Mouse (Mus musculus): ENCODE data around the gene Slc12a6. TPM values are rescaled to one million over a fixed set of nuclear protein-coding genes. Genes with fewer than 3 reads are reported as not detected.
"Not testable (repeated sequence)": the region's sequence is repeated elsewhere in the genome, so short reads cannot be mapped to it uniquely, and the experiment has no call there.

The Slc12a6 gene
- total RNA-seq, 2 experiments from 2014 or later = 33.1 to 43.7 TPM

GRCm38 (mm10) chr2:112262779-112263295 lies 2.8 kb upstream of the Slc12a6 start:
- DNase-seq = no peak

GRCm38 (mm10) chr2:112264364-112264763 lies 1.3 kb upstream of the Slc12a6 start:
- no peak for DNase-seq

GRCm38 (mm10) chr2:112266242-112266592 lies 592 bp downstream of the Slc12a6 start, which contains the start of gene Gm21985:
Gm21985 (plus strand) TSS chr2:112266314.
- peak; percentile 71 for DNase-seq

- DNase-seq = peak; percentile 18
These were observed 1.2 kb downstream of the Slc12a6 start for GRCm38 (mm10) chr2:112266780-112267179.

- DNase-seq = no peak
These were observed 2.1 kb downstream of the Slc12a6 start for GRCm38 (mm10) chr2:112267547-112268269.

GRCm38 (mm10) chr2:112270011-112270410 lies 4.4 kb downstream of the Slc12a6 start:
- no peak for DNase-seq

GRCm38 (mm10) chr2:112272909-112273308 lies 7.3 kb downstream of the Slc12a6 start:
- no peak for DNase-seq

- no peak for DNase-seq
These were observed 7.8 kb downstream of the Slc12a6 start for GRCm38 (mm10) chr2:112273474-112273873.

- no peak for DNase-seq
These were observed 11.2 kb downstream of the Slc12a6 start for GRCm38 (mm10) chr2:112276870-112277269.

GRCm38 (mm10) chr2:112282846-112283245 lies 17.2 kb downstream of the Slc12a6 start:
- no peak for DNase-seq

GRCm38 (mm10) chr2:112284363-112285030 lies 18.9 kb downstream of the Slc12a6 start:
- peak; percentile 75 for DNase-seq

GRCm38 (mm10) chr2:112285031-112285390 lies 19.4 kb downstream of the Slc12a6 start:
- DNase-seq = no peak

GRCm38 (mm10) chr2:112286062-112286461 lies 20.4 kb downstream of the Slc12a6 start:
- not testable (repeated sequence) for DNase-seq

GRCm38 (mm10) chr2:112287059-112287458 lies 21.4 kb downstream of the Slc12a6 start:
- no peak for DNase-seq

- no peak for DNase-seq
These were observed 23.9 kb downstream of the Slc12a6 start for GRCm38 (mm10) chr2:112289507-112289906.

- DNase-seq = no peak
These were observed 27.2 kb downstream of the Slc12a6 start for GRCm38 (mm10) chr2:112292823-112293222.

GRCm38 (mm10) chr2:112296211-112296610 lies 30.6 kb downstream of the Slc12a6 start:
- DNase-seq = no peak

GRCm38 (mm10) chr2:112298221-112298620 lies 32.6 kb downstream of the Slc12a6 start:
- no peak for DNase-seq

- no peak for DNase-seq
These were observed 43.0 kb downstream of the Slc12a6 start for GRCm38 (mm10) chr2:112308671-112309070.

- DNase-seq = no peak
These were observed 43.6 kb downstream of the Slc12a6 start for GRCm38 (mm10) chr2:112309161-112309600.

GRCm38 (mm10) chr2:112315638-112316037 lies 50.0 kb downstream of the Slc12a6 start:
- DNase-seq = no peak

GRCm38 (mm10) chr2:112318227-112318626 lies 52.6 kb downstream of the Slc12a6 start:
- DNase-seq = no peak

- DNase-seq = peak; percentile 35
These were observed 53.3 kb downstream of the Slc12a6 start for GRCm38 (mm10) chr2:112318905-112319304.

Data from adrenal gland, postnatal 10 days (tissue).